Mouse (Mus musculus): ENCODE measurements around the gene Hist1h3g. TPM values are rescaled to one million over a fixed set of nuclear protein-coding genes. Genes with fewer than 3 reads are reported as not detected.

The Hist1h3g gene
- total and polyA plus RNA-seq, 3 experiments: 5.2 to 441 TPM; not detected in 1

- TF ChIP-seq ETS1 (IDR thresholded peaks at IDR 0.05; ENCODE audit: low read depth, low read length) (no peak), USF1 (IDR thresholded peaks at IDR 0.05; ENCODE audit: low read depth, low read length) (no peak), EP300 (IDR thresholded peaks at IDR 0.05; ENCODE audit: low read depth in 1 of 2, low read length in 2 of 2) (no peak), CTCF (IDR thresholded peaks at IDR 0.05 in 2 of 3, conservative IDR thresholded peaks at IDR 0.05 in 1 of 3; ENCODE audit: control insufficient read depth in 1 of 3, insufficient read depth in 1 of 3, low read depth in 2 of 3, low read length in 3 of 3, poor library complexity in 1 of 3, severe bottlenecking in 1 of 3) (no peak)
Measured at GRCm38 (mm10) chr13:23518295-23518603, 17.0 kb upstream of the Hist1h3g start (continued).

DNA sequence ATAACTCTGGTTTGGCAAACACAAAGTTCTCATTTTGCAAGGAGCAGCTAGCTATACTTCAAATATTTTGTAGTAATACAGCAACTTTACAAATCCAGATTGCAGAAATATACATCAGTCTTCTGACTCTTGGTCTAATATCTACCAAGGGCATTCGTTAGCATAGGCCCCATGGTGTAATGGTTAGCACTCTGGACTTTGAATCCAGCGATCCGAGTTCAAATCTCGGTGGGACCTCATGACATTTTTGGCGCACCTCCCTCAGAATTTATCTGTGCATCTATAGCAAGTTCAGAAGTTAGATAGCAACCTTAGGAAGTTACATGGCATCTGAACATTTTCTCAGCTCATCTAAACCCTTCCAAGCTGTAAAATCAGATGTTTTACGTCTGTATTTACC is 16.3 kb upstream of the Hist1h3g start:
- Histone ChIP-seq H3K79me2 (ENCODE audit: control insufficient read depth, insufficient read depth, low read length, poor library complexity) (no peaks in the 10 kb centered on the region), H3K36me3 (ENCODE audit: control insufficient read depth in 1 of 2, insufficient read depth in 2 of 2, low read length in 2 of 2) (peaks cover 0 to 21% of the 10 kb centered on the region in 2 experiments; a peak in 2 of 4 replicates), H3K27me3 (ENCODE audit: control insufficient read depth in 1 of 2, insufficient read depth in 2 of 2, low read length in 2 of 2) (no peaks in the 10 kb centered on the region), H3K9ac (ENCODE audit: control insufficient read depth, low read depth, low read length, poor library complexity, severe bottlenecking) (peak overlapping the region; percentile 67), H3K4me3 (ENCODE audit: control insufficient read depth in 1 of 2, insufficient read depth in 1 of 2, low read depth in 2 of 2, low read length in 2 of 2) (peak overlapping the region; percentile 49 to 52), H3K27ac (ENCODE audit: control insufficient read depth, low read depth, low read length) (no peak overlapping the region), H3K4me1 (ENCODE audit: control insufficient read depth in 1 of 2, insufficient read depth in 2 of 2, low read length in 2 of 2) (peaks cover 0 to 12% of the 10 kb centered on the region in 2 experiments; a peak in 2 of 4 replicates), H3K9me3 (replicated peaks; ENCODE audit: insufficient read depth, low read length) (no peaks in the 10 kb centered on the region)
- DNase-seq (ENCODE audit: low read depth, low spot score): peak; percentile 86
- no peak for TF ChIP-seq ZKSCAN1 (IDR thresholded peaks at IDR 0.05; ENCODE audit: low read depth, low read length)
- no peak for TF ChIP-seq CHD2 (IDR thresholded peaks at IDR 0.05; ENCODE audit: low read length)
- peak; percentile 100 for TF ChIP-seq TBP (IDR thresholded peaks at IDR 0.05; ENCODE audit: low read depth, low read length)
- no peak for TF ChIP-seq NELFE (IDR thresholded peaks at IDR 0.05; ENCODE audit: low read depth, low read length)
- no peak for TF ChIP-seq MXI1 (IDR thresholded peaks at IDR 0.05; ENCODE audit: low read depth, low read length)
- no peak for TF ChIP-seq RCOR1 (IDR thresholded peaks at IDR 0.05; ENCODE audit: low read depth, low read length)
- no peak for TF ChIP-seq MYB (IDR thresholded peaks at IDR 0.05; ENCODE audit: low read depth, low read length)
- no peak for TF ChIP-seq HCFC1 (IDR thresholded peaks at IDR 0.05; ENCODE audit: low read depth, low read length)
- peak; percentile 94 for TF ChIP-seq GATA1 (IDR thresholded peaks at IDR 0.05; ENCODE audit: low read depth, low read length)
- TF ChIP-seq MYC (IDR thresholded peaks at IDR 0.05; ENCODE audit: low read depth, low read length): no peak
- TF ChIP-seq SIN3A (IDR thresholded peaks at IDR 0.05; ENCODE audit: low read length): no peak
- no peak for TF ChIP-seq UBTF (IDR thresholded peaks at IDR 0.05; ENCODE audit: borderline replicate concordance, insufficient read depth, low read depth, low read length)
- TF ChIP-seq E2F4 (IDR thresholded peaks at IDR 0.05; ENCODE audit: borderline replicate concordance, low read depth, low read length): no peak
- TF ChIP-seq MAX (IDR thresholded peaks at IDR 0.05; ENCODE audit: low read length): no peak
- TF ChIP-seq ZC3H11A (IDR thresholded peaks at IDR 0.05; ENCODE audit: low read depth, low read length): no peak
- TF ChIP-seq MAZ (IDR thresholded peaks at IDR 0.05; ENCODE audit: low read depth, low read length): no peak

DNA sequence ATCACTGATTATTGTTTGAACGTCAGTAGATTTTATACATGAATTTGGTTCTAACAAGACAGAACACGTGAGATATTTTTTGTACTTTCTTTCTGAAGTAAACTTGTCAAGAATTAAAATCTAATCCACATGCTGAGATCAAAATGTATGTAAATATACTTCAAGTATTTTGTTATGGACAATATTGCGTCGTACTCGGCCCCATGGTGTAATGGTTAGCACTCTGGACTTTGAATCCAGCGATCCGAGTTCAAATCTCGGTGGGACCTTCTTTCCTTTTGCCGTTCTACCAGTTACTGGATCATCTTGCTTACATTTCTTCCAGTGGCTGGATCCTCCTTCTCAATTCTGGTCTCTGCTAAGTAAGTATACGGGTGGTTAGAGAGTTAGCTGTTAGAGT is 15.8 kb upstream of the Hist1h3g start:
- H3K79me2 ChIP-seq (ENCODE audit: control insufficient read depth, insufficient read depth, low read length, poor library complexity): no peaks in the 10 kb centered on the region
- TF ChIP-seq SIN3A (IDR thresholded peaks at IDR 0.05; ENCODE audit: low read length) (no peak), GATA1 (IDR thresholded peaks at IDR 0.05; ENCODE audit: low read depth, low read length) (peak; percentile 49; the same call in 1 of the 2 replicates), GABPA (IDR thresholded peaks at IDR 0.05; ENCODE audit: low read depth, low read length) (no peak), TBP (IDR thresholded peaks at IDR 0.05; ENCODE audit: low read depth, low read length) (peak; percentile 99)
- peak overlapping the region; percentile 9 for H3K9ac ChIP-seq (ENCODE audit: control insufficient read depth, low read depth, low read length, poor library complexity, severe bottlenecking)
- H3K4me3 ChIP-seq (ENCODE audit: control insufficient read depth in 1 of 2, insufficient read depth in 1 of 2, low read depth in 2 of 2, low read length in 2 of 2): peak overlapping the region; percentile 25 to 52
- peaks cover 0 to 23% of the 10 kb centered on the region in 2 experiments; a peak in 2 of 4 replicates for H3K36me3 ChIP-seq (ENCODE audit: control insufficient read depth in 1 of 2, insufficient read depth in 2 of 2, low read length in 2 of 2)
- peaks cover 2 to 12% of the 10 kb centered on the region in 2 experiments for H3K4me1 ChIP-seq (ENCODE audit: control insufficient read depth in 1 of 2, insufficient read depth in 2 of 2, low read length in 2 of 2)
- no peaks in the 10 kb centered on the region for H3K9me3 ChIP-seq (replicated peaks; ENCODE audit: insufficient read depth, low read length)
- no peak overlapping the region for H3K27ac ChIP-seq (ENCODE audit: control insufficient read depth, low read depth, low read length)
- no peaks in the 10 kb centered on the region for H3K27me3 ChIP-seq (ENCODE audit: control insufficient read depth in 1 of 2, insufficient read depth in 2 of 2, low read length in 2 of 2)
- peak; percentile 87 for DNase-seq (ENCODE audit: low read depth, low spot score)

All from MEL (cell line).